Mouse (Mus musculus) gonadal fat pad, adult 2 months (tissue): ENCODE measurements at regions not wholly inside any gene's neighbourhood (a gene's known extent, or its start where the extent isn't known, plus 50 kb on each side); places are given as distances from the start of the nearest gene placed in this dataset.
A peak's percentile ranks its signal among the peaks of the same experiment; 100 is the strongest.

Source experiments
- DNase-seq: peaks from one replicate; pipeline ENCODE4 v3.0.0-alpha.2; 2012; ENCODE audit warnings: low read depth

GRCm38 (mm10) chr3:50887002-50887401, 337.2 kb upstream of the Noct start:
- DNase-seq: no peak

- no peak for DNase-seq
These were observed 335.6 kb upstream of the Noct start for GRCm38 (mm10) chr3:50888571-50889210.

- DNase-seq: no peak
These were observed 333.7 kb upstream of the Noct start for GRCm38 (mm10) chr3:50890537-50890936.

GRCm38 (mm10) chr3:50898179-50898578, 326.1 kb upstream of the Noct start:
- DNase-seq: no peak

GRCm38 (mm10) chr3:50899830-50900350, 324.4 kb upstream of the Noct start:
- DNase-seq: no peak

GRCm38 (mm10) chr3:50900566-50900965, 323.7 kb upstream of the Noct start:
- DNase-seq: no peak

GRCm38 (mm10) chr3:50901321-50901720, 322.9 kb upstream of the Noct start:
- DNase-seq: no peak

GRCm38 (mm10) chr3:50902933-50903332, 321.3 kb upstream of the Noct start:
- no peak for DNase-seq

- peak; percentile 77 for DNase-seq
These were observed 319.5 kb upstream of the Noct start for GRCm38 (mm10) chr3:50904716-50905116.

GRCm38 (mm10) chr3:50905274-50905992, 318.8 kb upstream of the Noct start:
- no peak for DNase-seq

GRCm38 (mm10) chr3:50905993-50906831, 318.0 kb upstream of the Noct start:
- peak; percentile 23 for DNase-seq

GRCm38 (mm10) chr3:50912980-50913518, 311.2 kb upstream of the Noct start:
- DNase-seq: no peak

- no peak for DNase-seq
These were observed 309.3 kb upstream of the Noct start for GRCm38 (mm10) chr3:50914866-50915365.

- no peak for DNase-seq
These were observed 307.9 kb upstream of the Noct start for GRCm38 (mm10) chr3:50916305-50916854.

GRCm38 (mm10) chr3:50922347-50922746, 301.9 kb upstream of the Noct start:
- no peak for DNase-seq

GRCm38 (mm10) chr3:50922832-50923231, 301.4 kb upstream of the Noct start:
- DNase-seq: no peak

- DNase-seq: no peak
These were observed 300.9 kb upstream of the Noct start for GRCm38 (mm10) chr3:50923327-50923726.

GRCm38 (mm10) chr3:50927318-50927717, 296.9 kb upstream of the Noct start:
- no peak for DNase-seq

GRCm38 (mm10) chr3:50929013-50929412, 295.2 kb upstream of the Noct start:
- no peak for DNase-seq

- DNase-seq: no peak
These were observed 291.7 kb upstream of the Noct start for GRCm38 (mm10) chr3:50932397-50933089.

- no peak for DNase-seq
These were observed 291.2 kb upstream of the Noct start for GRCm38 (mm10) chr3:50933090-50933443.
